Mouse (Mus musculus): Measurements from ENCODE around the gene Lrrc3b. TPM values are rescaled to one million over a fixed set of nuclear protein-coding genes. Genes with fewer than 3 reads are reported as not detected.

The Lrrc3b gene
- polyA plus RNA-seq, 1 experiment from 2014 or later = 1.4 TPM

DNA sequence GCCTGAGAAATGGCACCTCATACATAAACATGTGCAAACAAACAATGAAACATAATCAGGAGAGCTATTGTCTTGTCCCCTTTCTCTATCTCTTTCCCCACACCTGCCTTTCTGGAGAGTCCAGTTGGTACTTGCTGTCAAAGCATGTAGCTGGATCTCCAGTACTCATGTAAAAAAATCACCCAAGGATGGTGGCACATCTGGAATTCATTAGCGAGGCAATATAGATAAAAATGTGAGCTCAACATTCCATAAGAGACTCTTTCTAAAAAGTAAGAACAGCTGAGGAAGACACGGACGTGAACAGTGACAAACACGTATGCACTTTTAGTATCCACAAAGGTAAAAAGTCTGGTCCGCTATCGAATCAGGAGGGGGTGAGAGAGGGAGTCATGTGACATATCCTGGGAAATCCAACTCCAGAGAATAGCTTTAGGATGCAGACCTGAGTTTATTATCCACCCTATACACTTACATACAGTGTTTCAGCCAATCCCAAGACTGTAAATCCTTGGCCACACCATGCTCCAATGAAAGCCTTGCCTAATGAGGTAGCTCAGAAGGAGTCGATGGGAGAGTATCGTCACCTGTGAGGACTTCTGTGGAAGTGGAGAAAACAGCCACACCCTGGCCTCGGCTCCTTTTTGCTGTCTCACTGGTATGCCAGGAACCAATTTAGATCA lies 116.2 kb downstream of the Lrrc3b start:
- Histone ChIP-seq H3K4me2 (replicated peaks; ENCODE audit: low read depth) (no peak overlapping the region), H3K9ac (ENCODE audit: low read depth, low read length) (no peak overlapping the region), H3K9me3 (ENCODE audit: control insufficient read depth) (no peaks in the 10 kb centered on the region), H3K27ac (ENCODE audit: low read depth, low read length) (no peak overlapping the region), H3K27me3 (replicated peaks; ENCODE audit: control insufficient read depth, insufficient read depth, low read length) (no peaks in the 10 kb centered on the region), H3K4me3 (ENCODE audit: low read depth, low read length) (no peak overlapping the region), H3K36me3 (ENCODE audit: control insufficient read depth, insufficient read depth) (no peaks in the 10 kb centered on the region), H3K4me1 (replicated peaks; ENCODE audit: control insufficient read depth, insufficient read depth, low read length) (no peaks in the 10 kb centered on the region)
- TF ChIP-seq CTCF (IDR thresholded peaks at IDR 0.05; ENCODE audit: low read depth) = no peak
- 89% methylated on average over 9 of the region's 9 CpGs for WGBS
- no peak for ATAC-seq

DNA sequence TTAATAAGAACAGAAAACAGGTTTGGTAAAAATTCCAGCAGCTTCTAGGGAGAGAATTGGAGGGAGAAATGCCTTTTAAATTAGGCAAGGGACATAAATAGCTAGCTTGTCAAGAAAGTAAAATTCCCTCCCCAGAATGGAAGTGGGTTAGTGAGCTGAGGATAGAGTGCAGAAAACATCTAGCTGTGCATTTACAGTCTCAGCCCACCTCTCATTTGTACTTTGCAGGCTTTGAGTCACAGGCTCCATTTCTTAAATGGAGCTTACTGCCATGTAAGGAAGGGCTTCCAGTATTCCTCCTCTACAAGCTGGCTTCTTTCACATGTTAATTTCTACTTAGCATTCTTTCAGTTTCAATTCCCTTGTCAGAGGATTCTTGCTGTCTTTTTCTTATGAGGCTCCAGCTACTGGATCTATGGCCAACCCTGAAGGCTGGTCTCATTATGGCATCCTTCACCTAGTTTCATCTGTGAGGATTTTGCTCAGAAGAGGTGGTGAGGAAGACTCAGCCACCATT lies 119.3 kb downstream of the Lrrc3b start:
- H3K4me1 ChIP-seq (replicated peaks; ENCODE audit: control insufficient read depth, insufficient read depth, low read length) = no peaks in the 10 kb centered on the region
- no peaks in the 10 kb centered on the region for H3K27me3 ChIP-seq (replicated peaks; ENCODE audit: control insufficient read depth, insufficient read depth, low read length)
- H3K36me3 ChIP-seq (ENCODE audit: control insufficient read depth, insufficient read depth) = no peaks in the 10 kb centered on the region
- H3K27ac ChIP-seq (ENCODE audit: low read depth, low read length) = no peak overlapping the region
- H3K9me3 ChIP-seq (ENCODE audit: control insufficient read depth) = no peaks in the 10 kb centered on the region
- no peak overlapping the region for H3K4me3 ChIP-seq (ENCODE audit: low read depth, low read length)
- ATAC-seq = no peak
- H3K4me2 ChIP-seq (replicated peaks; ENCODE audit: low read depth) = no peak overlapping the region
- H3K9ac ChIP-seq (ENCODE audit: low read depth, low read length) = no peak overlapping the region
- no peak for TF ChIP-seq CTCF (IDR thresholded peaks at IDR 0.05; ENCODE audit: low read depth)

DNA sequence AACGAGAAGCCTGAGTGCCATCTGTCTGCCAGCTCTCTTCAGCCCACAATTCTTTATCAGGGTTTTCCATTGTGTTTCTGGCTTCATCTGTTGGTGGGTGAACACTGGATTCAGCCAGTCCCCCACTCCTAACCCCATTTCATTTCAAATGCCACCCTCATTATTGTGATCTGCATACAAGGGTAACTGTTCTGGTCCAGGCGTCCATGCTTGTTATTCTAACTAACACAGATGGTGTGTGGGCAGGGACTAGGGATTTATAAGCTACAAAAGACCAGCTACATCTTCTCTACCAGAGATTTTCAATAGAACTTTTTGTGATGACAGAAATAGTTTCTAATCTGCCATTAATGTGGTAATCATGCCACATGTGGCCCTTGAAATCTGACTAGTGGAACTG lies 130.2 kb downstream of the Lrrc3b start:
- ATAC-seq = no peak
- no peak for TF ChIP-seq CTCF (IDR thresholded peaks at IDR 0.05; ENCODE audit: low read depth)
- no peak overlapping the region for H3K9ac ChIP-seq (ENCODE audit: low read depth, low read length)
- H3K27me3 ChIP-seq (replicated peaks; ENCODE audit: control insufficient read depth, insufficient read depth, low read length) = no peaks in the 10 kb centered on the region
- no peak overlapping the region for H3K4me3 ChIP-seq (ENCODE audit: low read depth, low read length)
- no peaks in the 10 kb centered on the region for H3K36me3 ChIP-seq (ENCODE audit: control insufficient read depth, insufficient read depth)
- WGBS = 84% methylated on average over 2 of the region's 2 CpGs
- H3K27ac ChIP-seq (ENCODE audit: low read depth, low read length) = no peak overlapping the region
- H3K4me2 ChIP-seq (replicated peaks; ENCODE audit: low read depth) = no peak overlapping the region
- no peaks in the 10 kb centered on the region for H3K4me1 ChIP-seq (replicated peaks; ENCODE audit: control insufficient read depth, insufficient read depth, low read length)
- H3K9me3 ChIP-seq (ENCODE audit: control insufficient read depth) = no peaks in the 10 kb centered on the region
